Mouse (Mus musculus) stomach, embryonic 16.5 days (tissue): ENCODE measurements at regions not wholly inside any gene's neighbourhood (a gene's known extent, or its start where the extent isn't known, plus 50 kb on each side); places are given as distances from the start of the nearest gene placed in this dataset.

Experiments used
- ATAC-seq: fragments of 200-750 bp; cut with Nextera tagmentation; 2 replicates; pipeline ENCODE4 v1.8.0; 2017; ENCODE audit warnings: moderate number of reproducible peaks, moderate TSS enrichment; ENCODE audit not compliant: insufficient read depth, low FRiP score
- H3K27ac ChIP-seq: fragments of 300-500 bp; sonication (generic); 2 replicates; pipeline ENCODE4 v1.5.1; 2014; ENCODE audit warnings: low read length
- H3K27me3 ChIP-seq: fragments of 300-500 bp; sonication (generic); 2 replicates; pipeline ENCODE4 v1.6.1; 2014; ENCODE audit warnings: low read length, control low read depth, mixed read lengths; ENCODE audit not compliant: control insufficient read depth, insufficient read depth
- H3K36me3 ChIP-seq: fragments of 300-500 bp; sonication (generic); 2 replicates; pipeline ENCODE4 v1.6.1; 2014; ENCODE audit warnings: low read length; ENCODE audit not compliant: control insufficient read depth, insufficient read depth
- H3K4me1 ChIP-seq: fragments of 300-500 bp; sonication (generic); 2 replicates; pipeline ENCODE4 v1.6.1; 2014; ENCODE audit warnings: low read length, control low read depth, mixed read lengths; ENCODE audit not compliant: control insufficient read depth, insufficient read depth
- H3K4me2 ChIP-seq: fragments of 300-500 bp; sonication (generic); 2 replicates; pipeline ENCODE4 v1.6.1; 2014; ENCODE audit warnings: low read depth, low read length, mixed read lengths
- H3K4me3 ChIP-seq: fragments of 300-500 bp; sonication (generic); replicated peaks from 2 replicates; pipeline ENCODE4 v1.5.1; 2014; ENCODE audit warnings: mild to moderate bottlenecking, low read length
- H3K9ac ChIP-seq: fragments of 300-500 bp; sonication (generic); 2 replicates; pipeline ENCODE4 v1.6.1; 2014; ENCODE audit warnings: low read length
- H3K9me3 ChIP-seq: fragments of 300-500 bp; sonication (generic); replicated peaks from 2 replicates; pipeline ENCODE4 v1.6.1; 2016; ENCODE audit warnings: low read length, control low read depth; ENCODE audit not compliant: control insufficient read depth
- WGBS: fragments of 180-500 bp; shearing (Covaris S2); extraction: QIAGEN DNeasy Blood & Tissue Kit; methylation state at CpG from one replicate; pipeline ENCODE4 v1.1.7; 2014; 5-methylcytosine and 5-hydroxymethylcytosine counted together

DNA sequence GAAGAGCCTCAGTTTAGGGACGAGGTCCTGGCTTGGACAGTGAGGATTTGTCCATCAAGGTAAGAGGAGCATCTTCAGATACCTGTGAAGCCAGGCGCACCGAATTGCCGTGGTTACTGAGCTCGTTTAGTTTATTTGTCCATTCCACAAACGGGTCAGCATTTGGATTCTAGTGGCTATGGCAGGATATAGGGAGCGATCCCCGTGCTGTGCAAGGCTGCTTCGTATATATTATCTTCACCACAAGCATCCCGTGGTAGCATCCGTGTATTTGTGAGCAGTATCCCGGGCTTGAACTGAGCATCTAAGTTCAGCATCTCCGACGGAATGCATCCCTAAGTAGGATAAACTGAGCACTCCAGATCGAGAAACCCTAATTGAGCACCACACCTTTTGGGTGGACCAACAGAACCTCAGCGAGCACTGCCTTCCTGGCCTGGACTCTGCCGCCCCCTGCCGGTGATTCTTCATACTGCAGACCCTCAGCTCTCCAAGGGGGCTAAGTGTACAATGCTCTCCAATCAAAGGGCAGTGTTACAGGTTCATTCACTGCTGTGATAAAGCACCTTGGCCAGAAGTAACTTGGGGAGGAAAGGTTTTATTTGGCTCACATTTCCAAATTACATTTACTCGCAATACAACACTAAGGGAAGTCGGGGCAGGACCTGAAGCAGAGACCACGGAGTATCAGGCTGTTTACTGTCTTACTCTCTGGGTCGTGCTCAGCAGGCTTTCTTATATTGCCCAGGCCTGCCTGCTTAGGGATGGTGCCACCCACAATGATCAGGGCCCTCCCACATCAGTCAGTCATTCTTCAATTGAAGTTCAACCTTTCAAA lies 68.6 kb downstream of the Gm11983 start:
- no peaks in the 10 kb centered on the region for H3K36me3 ChIP-seq

DNA sequence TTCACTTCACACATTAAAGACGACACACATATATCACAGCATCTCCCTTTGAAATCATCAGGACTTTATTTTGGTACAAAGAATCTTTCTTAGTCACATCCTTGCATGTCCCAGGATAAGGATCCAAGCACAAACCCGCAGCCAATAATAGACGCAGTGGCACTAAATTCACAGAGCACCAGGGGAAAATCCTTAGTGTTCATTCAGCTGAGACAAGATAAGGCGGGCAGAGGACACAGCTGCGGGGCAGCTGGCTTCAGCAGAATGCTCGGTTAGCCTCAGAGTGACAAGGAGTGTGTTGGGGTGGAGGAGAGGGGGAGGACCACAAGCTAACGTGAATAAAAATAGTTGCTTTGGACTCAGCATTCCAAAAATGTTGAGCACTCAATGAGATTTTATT lies 70.7 kb downstream of the Gm11983 start:
- Histone ChIP-seq H3K4me1 (no peaks in the 10 kb centered on the region), H3K27me3 (no peaks in the 10 kb centered on the region), H3K36me3 (no peaks in the 10 kb centered on the region), H3K27ac (no peak overlapping the region), H3K9ac (no peak overlapping the region), H3K4me2 (no peak overlapping the region), H3K9me3 (no peaks in the 10 kb centered on the region), H3K4me3 (no peak overlapping the region)
- 64% methylated on average over 7 of the region's 7 CpGs for WGBS
- no peak for ATAC-seq

More for the DNA sequence above, 68.6 kb downstream of the Gm11983 start:
- no peaks in the 10 kb centered on the region for H3K9me3 ChIP-seq
- no peak overlapping the region for H3K4me2 ChIP-seq
- no peaks in the 10 kb centered on the region for H3K27me3 ChIP-seq
- no peaks in the 10 kb centered on the region for H3K4me1 ChIP-seq
- ATAC-seq: no peak
- H3K27ac ChIP-seq: no peak overlapping the region
- H3K4me3 ChIP-seq: no peak overlapping the region
- H3K9ac ChIP-seq: no peak overlapping the region
- 49% methylated on average over 22 of the region's 22 CpGs for WGBS

DNA sequence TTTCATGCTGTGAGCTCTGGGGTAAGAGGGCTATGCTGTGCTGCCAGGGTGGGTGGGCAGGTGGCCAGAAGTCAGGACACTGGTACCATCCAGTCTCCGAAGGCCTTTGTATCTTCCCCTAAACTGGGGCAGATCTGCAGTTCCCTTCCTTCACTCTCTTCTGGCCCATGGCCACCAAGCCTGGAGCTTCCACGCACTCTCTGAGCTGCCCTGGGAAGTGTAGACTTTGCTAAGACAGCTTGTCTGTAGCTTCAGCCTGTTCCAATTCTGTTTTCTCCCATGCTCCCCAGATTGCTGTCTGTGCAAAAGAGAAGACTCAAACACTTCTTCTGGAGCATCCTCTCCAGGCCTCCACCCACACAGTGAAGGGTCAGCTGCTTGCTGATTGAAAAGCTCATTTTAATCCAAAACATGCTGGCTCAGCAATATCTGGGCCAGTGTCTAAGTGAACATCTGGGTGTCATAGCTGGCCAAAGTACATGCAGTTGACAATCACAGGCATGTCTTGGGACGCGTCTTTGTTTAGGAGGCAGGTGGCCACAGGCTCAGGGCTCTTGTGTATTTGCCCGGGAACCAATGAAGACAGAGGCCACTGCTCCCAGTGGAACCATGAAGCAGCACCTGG lies 72.0 kb downstream of the Gm11983 start:
- Histone ChIP-seq H3K27ac (no peak overlapping the region), H3K4me3 (no peak overlapping the region), H3K36me3 (no peaks in the 10 kb centered on the region), H3K9ac (no peak overlapping the region), H3K4me1 (no peaks in the 10 kb centered on the region), H3K4me2 (no peak overlapping the region), H3K27me3 (no peaks in the 10 kb centered on the region), H3K9me3 (no peaks in the 10 kb centered on the region)
- no peak for ATAC-seq
- 82% methylated on average over 5 of the region's 5 CpGs for WGBS

DNA sequence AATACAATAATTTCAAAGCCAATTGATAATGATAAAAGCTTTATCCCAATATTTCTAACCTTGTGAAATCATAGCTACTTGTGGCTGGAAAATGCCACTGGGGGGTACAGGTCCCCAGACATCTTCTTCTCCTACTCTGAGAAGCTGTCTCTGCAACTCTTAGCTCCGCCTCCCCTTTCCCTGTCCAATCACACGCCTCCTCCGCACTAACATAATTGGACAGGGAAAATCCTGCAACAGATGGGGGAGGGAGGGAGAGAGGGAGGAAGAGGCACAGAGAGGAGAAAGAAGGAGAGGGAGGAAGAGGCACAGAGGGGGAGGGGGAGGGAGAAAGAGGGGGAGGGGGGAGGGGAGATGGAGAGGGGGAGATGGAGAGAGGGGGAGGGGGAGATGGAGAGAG lies 73.3 kb downstream of the Gm11983 start:
- no peaks in the 10 kb centered on the region for H3K36me3 ChIP-seq
- H3K4me1 ChIP-seq: no peaks in the 10 kb centered on the region
- H3K4me2 ChIP-seq: no peak overlapping the region
- ATAC-seq: no peak
- no peaks in the 10 kb centered on the region for H3K9me3 ChIP-seq
- H3K4me3 ChIP-seq: no peak overlapping the region
- 96% methylated on average over 3 of the region's 3 CpGs for WGBS
- no peak overlapping the region for H3K27ac ChIP-seq
- H3K27me3 ChIP-seq: no peaks in the 10 kb centered on the region
- no peak overlapping the region for H3K9ac ChIP-seq

DNA sequence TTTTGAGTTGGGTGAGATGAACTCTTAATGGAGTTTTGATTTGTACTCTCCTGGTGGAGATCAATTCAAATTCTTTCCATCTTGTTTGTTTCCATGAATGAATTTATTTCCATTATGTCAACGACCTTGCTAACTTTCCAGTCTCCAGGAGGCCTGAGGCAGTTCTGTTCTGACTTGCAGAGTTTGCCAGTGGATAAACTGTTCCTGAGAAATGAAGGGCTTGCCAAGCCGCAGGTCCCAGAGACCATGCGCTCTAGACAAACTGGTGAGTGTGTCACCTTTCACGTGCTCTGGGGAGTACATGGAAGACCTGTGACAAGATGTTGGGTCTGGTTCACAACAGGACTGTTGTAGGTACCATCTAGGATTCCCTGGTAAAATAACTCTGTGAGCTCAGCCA lies 74.5 kb downstream of the Gm11983 start:
- WGBS: 70% methylated on average over 4 of the region's 4 CpGs
- no peaks in the 10 kb centered on the region for H3K27me3 ChIP-seq
- no peak overlapping the region for H3K4me2 ChIP-seq

DNA sequence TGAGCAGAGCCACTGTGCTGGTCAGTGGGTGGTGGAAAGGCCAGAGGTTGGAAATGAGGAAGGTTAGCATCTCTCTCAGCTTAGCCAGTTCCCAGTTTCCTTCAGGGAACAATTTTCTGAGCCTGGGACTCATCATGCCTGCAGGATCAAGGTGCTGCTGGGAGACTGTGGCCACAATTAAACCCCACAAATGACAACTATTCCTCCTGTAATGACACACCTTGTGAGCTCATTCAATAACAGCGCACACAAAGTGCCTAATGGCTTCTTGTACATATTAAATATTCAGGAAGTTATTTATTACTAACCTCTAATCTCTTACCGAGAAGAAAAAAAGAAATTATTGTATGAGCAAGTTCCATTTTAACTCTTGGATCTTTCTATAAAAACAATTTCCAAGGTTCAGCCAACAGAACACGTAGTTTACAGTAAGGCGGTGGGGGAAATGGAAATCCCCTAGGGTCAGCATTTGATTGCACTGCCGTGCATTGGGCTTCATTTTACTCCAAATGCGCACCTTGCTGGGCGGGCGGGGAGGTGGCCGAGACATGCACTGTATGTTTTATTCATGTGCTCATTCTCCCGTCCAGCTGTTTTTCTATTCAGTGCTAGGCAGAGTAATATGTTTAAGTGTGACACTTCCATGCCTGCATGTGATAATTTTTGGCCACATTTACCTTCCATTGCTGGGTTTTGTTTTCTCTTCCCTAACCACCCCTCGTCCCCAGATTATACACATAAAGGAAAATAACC lies 75.4 kb downstream of the Gm11983 start:
- Histone ChIP-seq H3K4me3 (no peak overlapping the region), H3K9ac (no peak overlapping the region), H3K27ac (no peak overlapping the region), H3K4me1 (no peaks in the 10 kb centered on the region), H3K36me3 (no peaks in the 10 kb centered on the region), H3K27me3 (no peaks in the 10 kb centered on the region), H3K9me3 (no peaks in the 10 kb centered on the region), H3K4me2 (no peak overlapping the region)
- 76% methylated on average over 11 of the region's 11 CpGs for WGBS
- no peak for ATAC-seq

More for the DNA sequence above, 74.5 kb downstream of the Gm11983 start:
- H3K4me3 ChIP-seq: no peak overlapping the region
- no peak overlapping the region for H3K9ac ChIP-seq
- no peaks in the 10 kb centered on the region for H3K36me3 ChIP-seq
- no peaks in the 10 kb centered on the region for H3K4me1 ChIP-seq
- no peaks in the 10 kb centered on the region for H3K9me3 ChIP-seq
- H3K27ac ChIP-seq: no peak overlapping the region
- ATAC-seq: no peak

DNA sequence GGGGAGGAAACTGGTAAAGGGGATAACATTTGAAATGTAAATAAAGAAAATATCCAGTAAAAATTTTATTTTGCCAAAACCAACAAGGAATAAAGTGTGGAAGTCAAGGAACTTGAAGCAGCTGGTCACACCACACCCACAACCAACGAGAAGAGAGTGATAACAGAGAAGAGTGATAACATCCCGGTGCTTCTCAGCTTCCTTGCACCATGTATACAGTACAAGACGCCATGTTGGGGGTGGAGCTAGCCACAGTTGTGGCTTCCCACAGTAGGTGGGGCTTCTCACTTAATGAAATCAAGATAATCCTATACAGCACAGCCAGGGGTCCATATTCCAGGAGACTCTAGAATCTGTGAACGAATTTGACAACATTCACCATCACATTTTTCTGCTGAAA lies 77.9 kb downstream of the Gm11983 start:
- Histone ChIP-seq H3K27ac (no peak overlapping the region), H3K4me2 (no peak overlapping the region), H3K36me3 (no peaks in the 10 kb centered on the region), H3K27me3 (no peaks in the 10 kb centered on the region), H3K9me3 (no peaks in the 10 kb centered on the region), H3K4me1 (no peaks in the 10 kb centered on the region), H3K4me3 (no peak overlapping the region), H3K9ac (no peak overlapping the region)
- 74% methylated on average over 4 of the region's 4 CpGs for whole genome bisulfite sequencing
- ATAC-seq: no peak

DNA sequence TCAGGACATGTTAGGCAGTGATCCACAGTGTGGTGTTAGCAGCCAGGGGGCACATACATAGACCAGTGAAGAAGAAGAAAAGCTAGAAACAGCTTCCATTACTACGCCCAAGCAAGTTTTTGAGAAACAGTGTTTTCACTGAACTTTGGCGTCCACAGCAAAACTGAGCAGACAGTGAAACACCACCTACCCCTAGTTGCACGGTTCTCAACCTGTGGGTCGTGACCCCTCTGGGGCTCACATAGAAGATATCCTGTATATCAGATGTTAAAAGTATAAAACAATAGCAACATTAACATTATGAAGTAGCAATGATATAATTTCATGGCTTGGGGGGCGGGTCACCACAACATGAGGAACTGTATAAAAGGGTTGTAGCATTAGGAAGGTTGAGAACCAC lies 81.1 kb downstream of the Ramp3 start:
- no peak overlapping the region for H3K4me2 ChIP-seq
- H3K4me1 ChIP-seq: no peaks in the 10 kb centered on the region
- no peak for ATAC-seq
- H3K9ac ChIP-seq: no peak overlapping the region
- no peaks in the 10 kb centered on the region for H3K36me3 ChIP-seq
- 87% methylated on average over 5 of the region's 5 CpGs for WGBS
- H3K9me3 ChIP-seq: no peaks in the 10 kb centered on the region
- H3K27ac ChIP-seq: no peak overlapping the region
- H3K27me3 ChIP-seq: no peaks in the 10 kb centered on the region
- H3K4me3 ChIP-seq: no peak overlapping the region

DNA sequence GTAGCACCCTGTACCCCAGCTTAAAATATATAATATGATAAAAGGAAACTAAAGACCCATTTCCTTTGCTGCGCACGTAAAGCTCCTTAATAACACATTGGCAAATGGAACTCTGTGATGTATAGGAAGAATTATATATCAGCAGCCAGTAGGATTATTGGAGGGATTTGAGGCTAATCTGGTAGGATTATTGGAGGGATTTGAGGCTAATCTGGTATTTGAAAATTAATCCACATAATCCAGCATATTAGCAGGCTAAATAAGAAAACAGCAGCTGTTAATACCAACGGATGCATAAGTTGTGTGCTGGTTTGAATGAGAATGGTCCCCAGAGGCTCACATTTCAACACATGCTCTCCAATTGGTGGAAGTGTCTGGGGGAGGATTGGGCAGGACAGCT lies 80.3 kb downstream of the Ramp3 start:
- H3K27ac ChIP-seq: no peak overlapping the region
- ATAC-seq: no peak
- no peaks in the 10 kb centered on the region for H3K27me3 ChIP-seq
- H3K9me3 ChIP-seq: no peaks in the 10 kb centered on the region
- H3K4me2 ChIP-seq: no peak overlapping the region
- 81% methylated on average over 3 of the region's 3 CpGs for WGBS
- H3K9ac ChIP-seq: no peak overlapping the region
- no peaks in the 10 kb centered on the region for H3K4me1 ChIP-seq
- H3K4me3 ChIP-seq: no peak overlapping the region
- H3K36me3 ChIP-seq: no peaks in the 10 kb centered on the region
